ENCODE assay signal across 32 mouse cellular contexts in genomic region chr10:13180211-13180610, GRCm38 (mm10). TPM values are rescaled to one million over a fixed set of nuclear protein-coding genes. Genes with fewer than 3 reads are reported as not detected.
DNase-seq lines count a peak whose midpoint lies in the region; ATAC-seq and TF ChIP-seq lines count a peak whose summit lies in the region.
"Had no signal": no experiment of that assay in that cellular context is flagged by ENCODE, and none has a peak within 500 bp of the region (broad histone marks: within the 10 kb centered on the region; RNA-seq: fewer than 3 reads in every experiment).

No protein-coding gene starts in this region.

- H3K9me3 ChIP-seq in heart, embryonic 13.5 days, result no peaks in the 10 kb centered on the region
- H3K9me3 ChIP-seq in lung, embryonic 14.5 days (ENCODE audit: low read depth, low read length), result no peaks in the 10 kb centered on the region
- H3K9me3 ChIP-seq in lung, postnatal 0 days (ENCODE audit: low read length), result no peaks in the 10 kb centered on the region
- H3K9me3 ChIP-seq in stomach, embryonic 14.5 days (ENCODE audit: control insufficient read depth, low read depth, low read length), result no peaks in the 10 kb centered on the region
- H3K9me3 ChIP-seq: forebrain, embryonic 10.5 days; limb, embryonic 13.5 days; liver, embryonic 15.5 days; megakaryocyte, embryonic 14.5 days; midbrain, embryonic 13.5 days had no signal

- ATAC-seq in heart, embryonic 13.5 days (ENCODE audit: extremely low read depth, insufficient number of reproducible peaks, low FRiP score, low TSS enrichment), result no peak
- ATAC-seq in lung, embryonic 14.5 days (ENCODE audit: insufficient read depth), result peak; percentile 86; the same call in 1 of the 2 replicates
- ATAC-seq in lung, postnatal 0 days, result no peak
- no peak for ATAC-seq in stomach, embryonic 14.5 days (ENCODE audit: insufficient number of reproducible peaks, insufficient read depth, low FRiP score, low read depth)
- ATAC-seq: forebrain, embryonic 16.5 days; inflammation-experienced regulatory T-cells, adult 6 months; midbrain, embryonic 13.5 days had no signal

- DNase-seq in heart, adult 9 months (ENCODE audit: low spot score in 2 of 2), result no peak
- peak; percentile 68 for DNase-seq in lung, embryonic 14.5 days
- DNase-seq in lung, postnatal 0 days (ENCODE audit: low spot score), result no peak
- peak; percentile 62 for DNase-seq in yolk sac, embryonic 10.5 days (ENCODE audit: low spot score)
- DNase-seq in adrenal gland, adult 18-20 months (ENCODE audit: low spot score in 2 of 2), result no peak
- DNase-seq: adrenal gland, adult 8-10 months; cerebellum, adult 18-20 months; cerebellum, postnatal 14 days; gastrocnemius, postnatal 10 days; kidney, postnatal 25 days; layer of hippocampus, postnatal 36 days; right cerebral cortex, postnatal 14 days; thymus, postnatal 36 days had no signal

- no peak overlapping the region for H3K9ac ChIP-seq in heart, embryonic 13.5 days
- H3K9ac ChIP-seq in lung, embryonic 14.5 days, result no peak overlapping the region
- no peak overlapping the region for H3K9ac ChIP-seq in lung, postnatal 0 days (replicated peaks; ENCODE audit: low read depth)
- no peak overlapping the region for H3K9ac ChIP-seq in stomach, embryonic 14.5 days (replicated peaks; ENCODE audit: low read depth, low read length)
- H3K9ac ChIP-seq: hindbrain, embryonic 14.5 days; limb, embryonic 13.5 days; liver, embryonic 15.5 days; midbrain, embryonic 13.5 days had no signal

- TF ChIP-seq CTCF in lung, embryonic 14.5 days (IDR thresholded peaks at IDR 0.05; ENCODE audit: low read depth), result no peak
- no peak for TF ChIP-seq CTCF in lung, postnatal 0 days (IDR thresholded peaks at IDR 0.05)

- H3K27ac ChIP-seq in heart, embryonic 13.5 days (replicated peaks), result peak overlapping the region; percentile 6; the same call in 1 of the 2 replicates
- H3K27ac ChIP-seq in lung, embryonic 14.5 days (ENCODE audit: low read depth), result peak overlapping the region; percentile 2; the same call in 1 of the 2 replicates
- no peak overlapping the region for H3K27ac ChIP-seq in lung, postnatal 0 days (ENCODE audit: low read length)
- peak overlapping the region; percentile 55; the same call in 1 of the 2 replicates for H3K27ac ChIP-seq in stomach, embryonic 14.5 days (ENCODE audit: low read length)
- H3K27ac ChIP-seq: forebrain, embryonic 10.5 days; hindbrain, embryonic 14.5 days; limb, embryonic 13.5 days; liver, embryonic 15.5 days; midbrain, embryonic 13.5 days had no signal

- H3K36me3 ChIP-seq in heart, embryonic 13.5 days, result peaks cover 92% of the 10 kb centered on the region
- peaks cover 68% of the 10 kb centered on the region for H3K36me3 ChIP-seq in lung, embryonic 14.5 days (ENCODE audit: insufficient read depth)
- peaks cover 19% of the 10 kb centered on the region; the same call in 1 of the 2 replicates for H3K36me3 ChIP-seq in lung, postnatal 0 days (ENCODE audit: insufficient read depth, low read length)
- H3K36me3 ChIP-seq in stomach, embryonic 14.5 days (ENCODE audit: control insufficient read depth, insufficient read depth, low read length), result peaks cover 52% of the 10 kb centered on the region

- H3K27me3 ChIP-seq in heart, embryonic 13.5 days (replicated peaks), result no peaks in the 10 kb centered on the region
- no peaks in the 10 kb centered on the region for H3K27me3 ChIP-seq in lung, embryonic 14.5 days (ENCODE audit: insufficient read depth, low read length)
- no peaks in the 10 kb centered on the region for H3K27me3 ChIP-seq in lung, postnatal 0 days (replicated peaks; ENCODE audit: insufficient read depth, low read length)
- H3K27me3 ChIP-seq in stomach, embryonic 14.5 days (ENCODE audit: control insufficient read depth, insufficient read depth, low read length), result no peaks in the 10 kb centered on the region
- H3K27me3 ChIP-seq: limb, embryonic 13.5 days; liver, embryonic 15.5 days; megakaryocyte, embryonic 14.5 days; midbrain, embryonic 13.5 days had no signal

- no peak for TF ChIP-seq EP300 in lung, postnatal 0 days (IDR thresholded peaks at IDR 0.05)

- H3K4me2 ChIP-seq in heart, embryonic 13.5 days, result no peak overlapping the region
- H3K4me2 ChIP-seq in lung, embryonic 14.5 days, result no peak overlapping the region
- no peak overlapping the region for H3K4me2 ChIP-seq in lung, postnatal 0 days (replicated peaks; ENCODE audit: low read depth, low read length)
- no peak overlapping the region for H3K4me2 ChIP-seq in stomach, embryonic 14.5 days (replicated peaks; ENCODE audit: low read depth, low read length)
- H3K4me2 ChIP-seq: hindbrain, embryonic 14.5 days; limb, embryonic 13.5 days; liver, embryonic 15.5 days; midbrain, embryonic 13.5 days had no signal

- peaks cover 16% of the 10 kb centered on the region; the same call in 1 of the 2 replicates for H3K4me1 ChIP-seq in heart, embryonic 13.5 days
- no peaks in the 10 kb centered on the region for H3K4me1 ChIP-seq in lung, embryonic 14.5 days (ENCODE audit: insufficient read depth)
- no peaks in the 10 kb centered on the region for H3K4me1 ChIP-seq in lung, postnatal 0 days (ENCODE audit: insufficient read depth, low read depth, low read length)
- 0 out of 2 replicates have a peak, but pooled peaks cover 3% of the 10 kb centered on the region for H3K4me1 ChIP-seq in stomach, embryonic 14.5 days (ENCODE audit: control insufficient read depth, insufficient read depth, low read length)
- H3K4me1 ChIP-seq: forebrain, embryonic 10.5 days; liver, embryonic 15.5 days; midbrain, embryonic 13.5 days had no signal

- H3K4me3 ChIP-seq in heart, embryonic 13.5 days, result no peak overlapping the region
- no peak overlapping the region for H3K4me3 ChIP-seq in lung, embryonic 14.5 days (ENCODE audit: low read depth, low read length)
- H3K4me3 ChIP-seq in lung, postnatal 0 days (ENCODE audit: low read depth, low read length), result no peak overlapping the region
- H3K4me3 ChIP-seq in stomach, embryonic 14.5 days (ENCODE audit: low read depth, low read length), result no peak overlapping the region
- H3K4me3 ChIP-seq: forebrain, embryonic 10.5 days; limb, embryonic 13.5 days; liver, embryonic 15.5 days; megakaryocyte, embryonic 14.5 days; midbrain, embryonic 13.5 days had no signal

- 42% methylated on average over 7 of the region's 7 CpGs for WGBS in heart, embryonic 13.5 days
- 50% methylated on average over 7 of the region's 7 CpGs for WGBS in lung, embryonic 14.5 days
- WGBS in lung, postnatal 0 days, result 69% methylated on average over 7 of the region's 7 CpGs
- 64% methylated on average over 7 of the region's 7 CpGs for WGBS in stomach, embryonic 14.5 days

RNA-seq across cellular contexts. Expression of gene Zc2hc1b, which starts 2.4 kb away (rescaled TPM):
- not detected in 2 replicates for polyA plus RNA-seq in heart, embryonic 13.5 days (2015; fragmentation: Nextera tagmentation; extraction: Ambion mirVana)
- not detected in 2 replicates for polyA plus RNA-seq in lung, embryonic 14.5 days (2014; fragmentation: Nextera tagmentation; extraction: Ambion mirVana)
- polyA plus RNA-seq in lung, postnatal 0 days (2015; fragmentation: Nextera tagmentation; extraction: Ambion mirVana), result not detected in 2 replicates
- polyA plus RNA-seq in stomach, embryonic 14.5 days (2014; fragmentation: Nextera tagmentation; extraction: Ambion mirVana), result not detected in 2 replicates
- total RNA-seq in adrenal gland, adult 18-20 months (2021), result not detected
- total RNA-seq: adrenal gland, adult 8-10 months; gastrocnemius, postnatal 10 days; granulocyte monocyte progenitor cell, adult 5-6 weeks; heart, postnatal 25 days; layer of hippocampus, adult 8-10 months; layer of hippocampus, postnatal 36 days; left cerebral cortex, postnatal 14 days; MEL; monocyte, adult 5-6 weeks; neutrophil, adult 5-6 weeks had no signal
- polyA plus RNA-seq: C2C12; forebrain, embryonic 10.5 days; forebrain, embryonic 16.5 days; hindbrain, embryonic 14.5 days; inflammation-experienced regulatory T-cells, adult 6 months; kidney, embryonic 14.5 days; limb, embryonic 13.5 days; liver, embryonic 15.5 days; midbrain, embryonic 13.5 days had no signal

RNA-seq across cellular contexts. Expression of gene Ltv1, which starts 12.8 kb away (rescaled TPM):
- polyA plus RNA-seq in heart, embryonic 13.5 days (2015; fragmentation: Nextera tagmentation; extraction: Ambion mirVana), result 47.9 and 52.1 TPM in 2 replicates
- 81.7 and 83.8 TPM in 2 replicates for polyA plus RNA-seq in lung, embryonic 14.5 days (2014; fragmentation: Nextera tagmentation; extraction: Ambion mirVana)
- polyA plus RNA-seq in lung, postnatal 0 days (2015; fragmentation: Nextera tagmentation; extraction: Ambion mirVana), result 32.2 and 33.1 TPM in 2 replicates
- polyA plus RNA-seq in stomach, embryonic 14.5 days (2014; fragmentation: Nextera tagmentation; extraction: Ambion mirVana), result 75.6 and 80.2 TPM in 2 replicates
- 10 to 100 TPM; 39.3 to 42.5 TPM for total RNA-seq in adrenal gland, adult 18-20 months (2021)

Comparison
In these comparisons a context has a peak if more than half of its experiments do, and no peak if none do; other contexts are left out.
1. DNase-seq: peak in lung, embryonic 14.5 days (single experiment) and yolk sac, embryonic 10.5 days (single experiment); none in heart, adult 9 months (0 of 2), lung, postnatal 0 days (single experiment) and adrenal gland, adult 18-20 months (0 of 2).